Mouse (Mus musculus) frontal cortex, postnatal 14 days (tissue): ENCODE measurements around the gene Xntrpc.
A peak's percentile ranks its signal among the peaks of the same experiment; 100 is the strongest.

Experiments used
- DNase-seq, 2 experiments: peaks; one replicate each; pipeline ENCODE4 v3.0.0; 2022; ENCODE audit warnings: low spot score in 2 of 2

Gene Xntrpc

GRCm38 (mm10) chr7:102081784-102082183 lies 16.3 kb downstream of the Xntrpc start:
- DNase-seq, result no peak

- no peak for DNase-seq
Observed at GRCm38 (mm10) chr7:102082816-102083215, 17.3 kb downstream of the Xntrpc start, which contains the start of gene Trpc2. Trpc2 (plus strand) TSS chr7:102083116.

GRCm38 (mm10) chr7:102084041-102084696 lies 18.7 kb downstream of the Xntrpc start:
- no peak for DNase-seq

GRCm38 (mm10) chr7:102087336-102087735 lies 21.8 kb downstream of the Xntrpc start:
- DNase-seq, result no peak

GRCm38 (mm10) chr7:102099760-102100661 lies 34.5 kb downstream of the Xntrpc start:
- DNase-seq, result no peak

GRCm38 (mm10) chr7:102100868-102101267 lies 35.4 kb downstream of the Xntrpc start:
- DNase-seq, result no peak

GRCm38 (mm10) chr7:102101487-102101886 lies 36.0 kb downstream of the Xntrpc start, which contains the start of gene Art1:
Art1 (plus strand) TSS chr7:102101743.
- no peak for DNase-seq

GRCm38 (mm10) chr7:102102241-102102640 lies 36.7 kb downstream of the Xntrpc start:
- no peak for DNase-seq

- no peak for DNase-seq
Observed at GRCm38 (mm10) chr7:102102696-102103095, 37.2 kb downstream of the Xntrpc start.

GRCm38 (mm10) chr7:102103555-102103954 lies 38.0 kb downstream of the Xntrpc start:
- DNase-seq, result no peak

GRCm38 (mm10) chr7:102104126-102104525 lies 38.6 kb downstream of the Xntrpc start:
- DNase-seq, result no peak

- no peak for DNase-seq
Observed at GRCm38 (mm10) chr7:102106700-102107141, 41.2 kb downstream of the Xntrpc start.

GRCm38 (mm10) chr7:102108206-102108605 lies 42.7 kb downstream of the Xntrpc start:
- DNase-seq, result no peak

GRCm38 (mm10) chr7:102109171-102109570 lies 43.7 kb downstream of the Xntrpc start, which contains the start of gene Art5:
Art5 (minus strand) TSS chr7:102109489.
- no peak for DNase-seq

- DNase-seq, result no peak
Observed at GRCm38 (mm10) chr7:102109746-102110145, 44.2 kb downstream of the Xntrpc start.

GRCm38 (mm10) chr7:102113151-102113729 lies 47.7 kb downstream of the Xntrpc start:
- DNase-seq, result no peak

GRCm38 (mm10) chr7:102116579-102117331 lies 51.2 kb downstream of the Xntrpc start, which contains the start of gene Chrna10:
Chrna10 (minus strand) TSS chr7:102116828.
- DNase-seq, result no peak

- no peak for DNase-seq
Observed at GRCm38 (mm10) chr7:102117382-102117781, 51.9 kb downstream of the Xntrpc start.

- DNase-seq, result no peak
Observed at GRCm38 (mm10) chr7:102120326-102120725, 54.8 kb downstream of the Xntrpc start.

GRCm38 (mm10) chr7:102132395-102132794 lies 66.9 kb downstream of the Xntrpc start:
- no peak for DNase-seq

GRCm38 (mm10) chr7:102137464-102137863 lies 72.0 kb downstream of the Xntrpc start:
- DNase-seq, result peak in 1 of 2 experiments; percentile 17
